Mouse (Mus musculus) skeletal muscle tissue, adult 2 months (tissue): Measurements from ENCODE around the gene 2900011O08Rik.

Experiments used
- DNase-seq: peaks from one replicate; pipeline ENCODE4 v3.0.0-alpha.2; 2012; ENCODE audit warnings: low read depth, low spot score

The 2900011O08Rik gene

DNA sequence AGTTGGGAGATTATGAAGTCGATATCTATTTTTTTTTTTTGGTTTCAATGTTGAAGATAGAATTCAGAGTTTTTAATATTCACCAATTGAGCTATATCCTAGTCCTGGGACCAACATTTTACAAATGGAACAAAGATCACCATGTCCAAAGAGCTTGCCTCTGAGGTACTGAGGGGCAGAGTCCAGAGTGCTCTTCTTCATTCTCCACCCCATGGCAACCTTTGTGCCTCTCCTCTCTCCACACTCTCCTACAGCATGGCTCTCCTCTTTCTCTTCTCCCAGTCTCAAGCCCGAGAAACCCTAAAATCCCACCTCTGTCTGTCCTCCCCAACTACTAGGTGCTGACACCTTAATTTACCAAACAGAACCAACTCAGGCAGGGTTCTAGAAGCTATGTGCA, 18.3 kb downstream of the 2900011O08Rik start:
- DNase-seq, result no peak

DNA sequence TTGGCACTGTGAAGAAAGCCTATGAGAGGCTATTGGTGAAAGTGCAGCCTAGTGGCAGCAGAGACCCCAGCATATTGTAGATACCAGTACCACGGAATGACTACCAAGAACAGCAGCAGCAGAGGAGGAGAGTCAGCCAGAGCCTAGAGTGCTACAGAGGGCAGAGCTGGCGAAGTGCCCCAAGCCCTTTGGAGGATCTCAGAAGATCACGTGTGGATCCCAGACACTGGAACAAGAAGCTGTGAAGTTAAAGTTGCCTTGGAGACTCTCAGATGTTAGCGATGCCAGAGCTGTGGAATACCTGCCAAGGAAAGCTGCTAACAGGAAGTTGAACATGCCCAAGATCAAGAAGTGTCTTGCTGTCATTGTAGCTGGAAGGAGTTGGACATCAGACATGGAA, 18.9 kb downstream of the 2900011O08Rik start:
- no peak for DNase-seq

GRCm38 (mm10) chr16:14008081-14008480, 21.7 kb downstream of the 2900011O08Rik start:
- no peak for DNase-seq

GRCm38 (mm10) chr16:14008708-14009107, 22.3 kb downstream of the 2900011O08Rik start:
- DNase-seq, result no peak

DNA sequence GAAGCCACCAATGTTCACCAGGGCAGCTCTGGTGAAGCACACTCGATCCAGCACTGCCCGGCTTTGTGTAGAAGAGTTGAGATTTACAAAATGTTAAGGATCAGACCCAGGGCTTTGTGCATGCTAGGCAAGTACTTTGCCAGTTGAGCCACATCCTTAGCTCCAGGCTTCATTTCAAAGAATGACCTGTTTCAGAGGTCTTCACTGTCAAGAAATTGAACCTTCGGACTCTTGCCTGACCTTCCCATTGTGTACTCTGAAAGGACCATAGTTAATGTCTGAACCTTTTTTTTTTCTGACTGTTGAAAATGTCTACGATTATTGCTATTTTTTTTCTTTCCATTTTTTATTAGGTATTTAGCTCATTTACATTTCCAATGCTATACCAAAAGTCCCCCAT, 23.6 kb downstream of the 2900011O08Rik start:
- no peak for DNase-seq

DNA sequence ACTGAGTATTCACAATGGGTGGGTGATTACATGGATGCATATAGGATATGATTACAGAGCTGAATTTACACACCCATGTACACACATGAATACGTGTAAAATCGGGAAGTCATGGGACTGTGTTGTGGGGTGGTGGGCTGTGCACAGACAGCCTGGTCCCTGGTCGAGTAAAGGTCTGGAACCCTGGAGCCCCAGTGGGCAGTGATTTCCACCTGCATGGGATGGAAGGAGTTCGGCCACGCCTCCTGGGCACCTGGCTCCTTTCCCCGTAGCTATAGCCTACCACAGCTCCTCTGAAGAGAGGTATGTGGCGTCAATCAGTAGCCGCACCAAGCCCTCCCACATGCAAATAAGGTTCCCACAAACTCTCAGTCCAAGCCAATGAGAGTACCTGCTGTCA, 30.9 kb downstream of the 2900011O08Rik start:
- no peak for DNase-seq

GRCm38 (mm10) chr16:14021166-14021822, 34.9 kb downstream of the 2900011O08Rik start:
- no peak for DNase-seq

GRCm38 (mm10) chr16:14025091-14025990, 38.9 kb downstream of the 2900011O08Rik start:
- no peak for DNase-seq

GRCm38 (mm10) chr16:14029072-14029471, 42.7 kb downstream of the 2900011O08Rik start:
- DNase-seq, result no peak

GRCm38 (mm10) chr16:14029851-14030250, 43.4 kb downstream of the 2900011O08Rik start:
- DNase-seq, result no peak

GRCm38 (mm10) chr16:14030650-14031049, 44.2 kb downstream of the 2900011O08Rik start:
- no peak for DNase-seq

DNA sequence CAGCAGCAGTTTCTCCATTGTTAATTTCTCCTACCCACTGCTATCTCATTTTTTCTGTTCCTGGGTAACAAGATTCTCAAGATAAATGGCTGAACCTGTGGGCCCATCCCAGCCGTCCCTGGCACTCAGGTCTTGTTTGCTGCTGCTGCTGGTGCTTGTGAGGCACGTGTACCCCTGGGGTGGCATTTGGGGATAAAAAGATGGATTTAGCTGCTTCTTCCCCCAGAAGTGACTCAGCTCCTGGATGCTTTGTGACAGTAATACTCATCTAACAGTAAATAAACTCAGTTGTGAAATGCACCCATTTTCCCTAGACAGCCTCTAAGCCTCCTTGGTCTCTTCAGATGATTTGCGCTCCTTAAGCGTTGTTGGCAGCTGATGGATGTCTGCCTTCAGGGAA, 46.7 kb downstream of the 2900011O08Rik start:
- no peak for DNase-seq

- DNase-seq, result no peak
Observed at GRCm38 (mm10) chr16:14042421-14042820, 56.0 kb downstream of the 2900011O08Rik start.

DNA sequence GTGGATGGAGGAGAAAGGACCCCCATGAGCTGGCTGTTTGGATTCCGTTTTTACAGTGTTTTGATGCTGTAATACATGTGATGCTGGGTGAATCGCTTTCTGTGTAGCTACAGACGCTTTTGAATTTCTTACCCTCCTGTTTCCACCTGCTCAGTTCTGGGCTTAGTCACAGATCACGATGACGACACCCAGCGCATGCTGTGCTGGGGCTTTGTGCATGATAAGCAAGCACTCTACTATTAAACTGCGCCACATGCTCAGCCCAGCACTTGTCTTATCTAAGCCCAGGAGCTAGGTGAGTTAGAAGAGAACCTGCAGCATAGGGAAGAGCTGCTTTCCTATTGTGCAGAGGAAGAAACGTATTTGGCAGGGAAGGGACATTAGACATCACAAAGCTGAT, 58.3 kb downstream of the 2900011O08Rik start:
- DNase-seq, result no peak

DNA sequence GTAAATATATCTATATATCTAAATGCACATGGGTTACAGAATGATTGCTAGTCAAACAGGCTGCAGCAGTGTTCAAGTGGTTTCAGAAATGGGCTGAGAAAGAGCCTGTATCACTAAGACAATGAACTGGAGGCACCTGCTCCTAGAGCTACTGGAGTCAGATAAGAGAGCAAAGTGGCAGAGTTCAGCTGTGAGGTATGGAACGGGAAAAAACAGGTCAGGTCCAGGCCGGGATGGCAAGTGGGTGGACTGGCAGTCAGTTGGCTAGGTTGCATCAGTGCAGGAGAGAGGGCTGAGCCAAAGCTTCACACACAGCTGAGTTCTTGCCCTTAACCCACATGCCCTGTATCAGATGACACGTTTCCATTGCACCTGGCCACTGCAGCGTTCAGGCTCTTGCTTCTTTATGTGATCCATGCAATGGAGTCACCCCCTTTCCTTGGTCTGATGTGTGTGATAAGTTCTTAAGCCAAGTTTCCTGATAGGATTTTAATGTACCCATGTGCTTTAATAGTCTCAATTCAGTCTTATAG, 59.9 kb downstream of the 2900011O08Rik start:
- DNase-seq, result no peak

GRCm38 (mm10) chr16:14052221-14052620, 65.8 kb downstream of the 2900011O08Rik start:
- DNase-seq, result no peak

DNA sequence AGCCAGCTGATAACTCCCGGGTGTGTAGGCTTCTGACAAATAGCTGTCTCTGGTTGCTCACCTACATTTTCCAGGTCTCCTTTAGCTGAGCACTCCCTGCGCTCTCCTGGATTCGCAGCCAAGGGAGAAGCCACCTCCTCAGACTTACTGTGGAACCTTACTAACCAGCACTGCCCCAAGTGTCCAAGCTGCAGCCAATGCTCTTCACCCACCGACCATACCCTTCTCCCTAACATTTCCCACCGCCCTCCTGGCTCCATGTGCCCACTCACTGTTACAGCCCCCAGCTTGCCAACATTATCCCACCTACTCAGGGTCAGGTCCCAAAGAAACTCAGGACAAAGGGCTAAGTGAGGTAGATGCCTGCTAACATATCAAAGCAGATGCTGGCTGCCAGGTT, 66.7 kb downstream of the 2900011O08Rik start:
- DNase-seq, result no peak

GRCm38 (mm10) chr16:14055271-14055670, 68.9 kb downstream of the 2900011O08Rik start:
- no peak for DNase-seq

- DNase-seq, result no peak
Observed at GRCm38 (mm10) chr16:14056734-14057133, 70.3 kb downstream of the 2900011O08Rik start.

DNA sequence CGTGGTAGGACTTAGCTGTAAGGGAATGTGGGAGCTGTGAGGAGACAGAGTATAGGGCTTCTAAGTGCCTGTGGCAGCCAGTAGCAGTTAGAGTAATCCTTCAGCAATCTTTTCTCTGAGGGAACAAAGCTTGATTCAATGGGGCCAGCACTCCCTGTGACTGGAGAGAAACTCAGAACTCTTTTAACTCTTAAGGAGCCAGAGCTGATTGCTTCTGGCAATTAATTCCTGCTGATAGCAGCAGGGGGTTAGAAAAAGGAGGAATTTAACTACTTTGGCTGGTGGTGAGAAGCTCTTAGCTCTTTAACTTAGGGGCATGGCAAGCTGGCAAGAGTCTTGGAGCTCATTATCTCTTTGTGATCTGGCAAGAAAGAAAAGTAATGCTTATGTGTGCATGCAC, 72.1 kb downstream of the 2900011O08Rik start:
- DNase-seq, result no peak

DNA sequence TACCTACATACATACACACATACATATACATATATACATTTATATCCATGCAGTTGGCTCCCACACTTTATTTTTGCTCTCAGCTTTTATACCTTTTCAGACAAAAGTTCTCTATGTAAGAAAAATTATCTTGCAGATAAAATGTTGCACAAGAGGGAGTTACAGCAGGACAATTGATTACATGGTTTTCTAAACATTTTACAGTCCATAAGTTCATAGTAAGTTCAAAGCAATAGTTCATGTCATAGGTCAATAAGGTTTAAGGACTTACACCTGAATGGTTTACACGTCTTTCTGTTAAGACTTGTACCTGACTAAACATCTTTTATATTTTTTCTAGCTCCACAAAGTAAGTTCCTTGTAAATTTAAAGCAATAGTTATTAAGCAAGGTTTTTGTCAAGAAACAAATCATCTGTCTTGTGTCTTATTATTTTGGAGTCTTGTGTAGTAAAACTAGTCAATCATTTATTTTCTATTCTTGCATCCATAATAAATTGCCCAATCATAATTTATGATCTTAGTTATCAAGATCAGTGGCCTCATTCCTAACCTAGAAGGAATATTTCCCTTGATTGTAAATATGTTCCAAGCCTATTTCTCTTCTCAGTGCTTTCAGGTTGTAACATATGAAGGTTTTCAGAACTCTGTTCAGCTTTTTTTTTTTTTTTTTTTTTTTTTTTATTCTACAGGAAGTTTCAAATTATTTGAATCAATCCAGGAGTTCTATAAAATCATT, 72.9 kb downstream of the 2900011O08Rik start:
- DNase-seq, result no peak

- no peak for DNase-seq
Observed at GRCm38 (mm10) chr16:14059869-14060268, 73.5 kb downstream of the 2900011O08Rik start.
